Mouse (Mus musculus): ENCODE data around the gene Odf3l1. TPM values are rescaled to one million over a fixed set of nuclear protein-coding genes. Genes with fewer than 3 reads are reported as not detected.

The Odf3l1 gene
- polyA plus RNA-seq, 1 experiment: 1.7 TPM

- no peak overlapping the region for H3K4me3 ChIP-seq (replicated peaks; ENCODE audit: extremely low read depth, low read depth, low read length)
- 84% methylated on average over 12 of the region's 12 CpGs for WGBS
- TF ChIP-seq POLR2A (IDR thresholded peaks at IDR 0.05; ENCODE audit: borderline replicate concordance, extremely low read depth, low read depth, low read length) (no peak), CTCF (IDR thresholded peaks at IDR 0.05; ENCODE audit: insufficient read depth, low read length) (no peak)
- H3K4me1 ChIP-seq (ENCODE audit: control insufficient read depth, insufficient read depth, low read length): peaks cover 9% of the 10 kb centered on the region; the same call in 1 of the 2 replicates
- DNase-seq: no peak
Measured at GRCm38 (mm10) chr9:56896779-56897178, 32.3 kb upstream of the Odf3l1 start.

- H3K4me3 ChIP-seq (replicated peaks; ENCODE audit: extremely low read depth, low read depth, low read length): no peak overlapping the region
- TF ChIP-seq CTCF (IDR thresholded peaks at IDR 0.05; ENCODE audit: insufficient read depth, low read length): peak; percentile 30; the same call in 1 of the 2 replicates
- TF ChIP-seq POLR2A (IDR thresholded peaks at IDR 0.05; ENCODE audit: borderline replicate concordance, extremely low read depth, low read depth, low read length): no peak
- no peak for DNase-seq
- peaks cover 4% of the 10 kb centered on the region for H3K4me1 ChIP-seq (ENCODE audit: control insufficient read depth, insufficient read depth, low read length)
- WGBS: 9% methylated on average over 3 of the region's 3 CpGs
Measured at GRCm38 (mm10) chr9:56894006-56894405, 29.5 kb upstream of the Odf3l1 start.

GRCm38 (mm10) chr9:56893313-56893712, 28.8 kb upstream of the Odf3l1 start:
- DNase-seq: no peak
- WGBS: 73% methylated on average over 8 of the region's 8 CpGs
- no peak overlapping the region for H3K4me3 ChIP-seq (replicated peaks; ENCODE audit: extremely low read depth, low read depth, low read length)
- TF ChIP-seq CTCF (IDR thresholded peaks at IDR 0.05; ENCODE audit: insufficient read depth, low read length) (no peak), POLR2A (IDR thresholded peaks at IDR 0.05; ENCODE audit: borderline replicate concordance, extremely low read depth, low read depth, low read length) (no peak)
- peaks cover 4% of the 10 kb centered on the region for H3K4me1 ChIP-seq (ENCODE audit: control insufficient read depth, insufficient read depth, low read length)

GRCm38 (mm10) chr9:56892111-56892510, 27.6 kb upstream of the Odf3l1 start:
- peaks cover 4% of the 10 kb centered on the region for H3K4me1 ChIP-seq (ENCODE audit: control insufficient read depth, insufficient read depth, low read length)
- H3K4me3 ChIP-seq (replicated peaks; ENCODE audit: extremely low read depth, low read depth, low read length): no peak overlapping the region
- no peak for DNase-seq
- TF ChIP-seq CTCF (IDR thresholded peaks at IDR 0.05; ENCODE audit: insufficient read depth, low read length) (no peak), POLR2A (IDR thresholded peaks at IDR 0.05; ENCODE audit: borderline replicate concordance, extremely low read depth, low read depth, low read length) (no peak)
- 90% methylated on average over 10 of the region's 10 CpGs for WGBS

GRCm38 (mm10) chr9:56891517-56892011, 27.1 kb upstream of the Odf3l1 start:
- peaks cover 4% of the 10 kb centered on the region for H3K4me1 ChIP-seq (ENCODE audit: control insufficient read depth, insufficient read depth, low read length)
- DNase-seq: peak; percentile 56
- 38% methylated on average over 12 of the region's 12 CpGs for WGBS
- no peak overlapping the region for H3K4me3 ChIP-seq (replicated peaks; ENCODE audit: extremely low read depth, low read depth, low read length)
- TF ChIP-seq POLR2A (IDR thresholded peaks at IDR 0.05; ENCODE audit: borderline replicate concordance, extremely low read depth, low read depth, low read length) (no peak), CTCF (IDR thresholded peaks at IDR 0.05; ENCODE audit: insufficient read depth, low read length) (peak; percentile 45)

GRCm38 (mm10) chr9:56890522-56891250, 26.2 kb upstream of the Odf3l1 start:
- TF ChIP-seq POLR2A (IDR thresholded peaks at IDR 0.05; ENCODE audit: borderline replicate concordance, extremely low read depth, low read depth, low read length) (no peak), CTCF (IDR thresholded peaks at IDR 0.05; ENCODE audit: insufficient read depth, low read length) (no peak)
- 62% methylated on average over 11 of the region's 11 CpGs for WGBS
- Histone ChIP-seq H3K4me1 (ENCODE audit: control insufficient read depth, insufficient read depth, low read length) (peaks cover 4% of the 10 kb centered on the region), H3K4me3 (replicated peaks; ENCODE audit: extremely low read depth, low read depth, low read length) (no peak overlapping the region)
- DNase-seq: no peak

GRCm38 (mm10) chr9:56889817-56890216, 25.3 kb upstream of the Odf3l1 start:
- 16% methylated on average over 14 of the region's 14 CpGs for WGBS
- DNase-seq: peak; percentile 42
- peaks cover 4% of the 10 kb centered on the region for H3K4me1 ChIP-seq (ENCODE audit: control insufficient read depth, insufficient read depth, low read length)
- H3K4me3 ChIP-seq (replicated peaks; ENCODE audit: extremely low read depth, low read depth, low read length): no peak overlapping the region
- no peak for TF ChIP-seq POLR2A (IDR thresholded peaks at IDR 0.05; ENCODE audit: borderline replicate concordance, extremely low read depth, low read depth, low read length)
- TF ChIP-seq CTCF (IDR thresholded peaks at IDR 0.05; ENCODE audit: insufficient read depth, low read length): peak; percentile 85

GRCm38 (mm10) chr9:56887581-56887980, 23.1 kb upstream of the Odf3l1 start:
- TF ChIP-seq CTCF (IDR thresholded peaks at IDR 0.05; ENCODE audit: insufficient read depth, low read length): no peak
- no peak for TF ChIP-seq POLR2A (IDR thresholded peaks at IDR 0.05; ENCODE audit: borderline replicate concordance, extremely low read depth, low read depth, low read length)
- DNase-seq: no peak
- Histone ChIP-seq H3K4me1 (ENCODE audit: control insufficient read depth, insufficient read depth, low read length) (peaks cover 4% of the 10 kb centered on the region), H3K4me3 (replicated peaks; ENCODE audit: extremely low read depth, low read depth, low read length) (no peak overlapping the region)
- 93% methylated on average over 16 of the region's 16 CpGs for WGBS

- no peak for DNase-seq
- Histone ChIP-seq H3K4me3 (replicated peaks; ENCODE audit: extremely low read depth, low read depth, low read length) (no peak overlapping the region), H3K4me1 (ENCODE audit: control insufficient read depth, insufficient read depth, low read length) (peaks cover 3% of the 10 kb centered on the region)
- WGBS: 87% methylated on average over 15 of the region's 15 CpGs
- no peak for TF ChIP-seq POLR2A (IDR thresholded peaks at IDR 0.05; ENCODE audit: borderline replicate concordance, extremely low read depth, low read depth, low read length)
- no peak for TF ChIP-seq CTCF (IDR thresholded peaks at IDR 0.05; ENCODE audit: insufficient read depth, low read length)
Measured at GRCm38 (mm10) chr9:56886601-56887000, 22.1 kb upstream of the Odf3l1 start.

GRCm38 (mm10) chr9:56886113-56886512, 21.6 kb upstream of the Odf3l1 start:
- no peak for DNase-seq

More at GRCm38 (mm10) chr9:56886113-56886512, 21.6 kb upstream of the Odf3l1 start:
- 58% methylated on average over 13 of the region's 13 CpGs for WGBS
- no peak overlapping the region for H3K4me3 ChIP-seq (replicated peaks; ENCODE audit: extremely low read depth, low read depth, low read length)
- peak; percentile 20; the same call in 1 of the 2 replicates for TF ChIP-seq CTCF (IDR thresholded peaks at IDR 0.05; ENCODE audit: insufficient read depth, low read length)
- TF ChIP-seq POLR2A (IDR thresholded peaks at IDR 0.05; ENCODE audit: borderline replicate concordance, extremely low read depth, low read depth, low read length): no peak
- H3K4me1 ChIP-seq (ENCODE audit: control insufficient read depth, insufficient read depth, low read length): peaks cover 2% of the 10 kb centered on the region; the same call in 1 of the 2 replicates
